Mouse (Mus musculus): ENCODE measurements around the gene Rapgef3. TPM values are rescaled to one million over a fixed set of nuclear protein-coding genes. Genes with fewer than 3 reads are reported as not detected.

The Rapgef3 gene
- polyA plus RNA-seq, 1 experiment from 2014 or later, result 10.9 TPM

DNA sequence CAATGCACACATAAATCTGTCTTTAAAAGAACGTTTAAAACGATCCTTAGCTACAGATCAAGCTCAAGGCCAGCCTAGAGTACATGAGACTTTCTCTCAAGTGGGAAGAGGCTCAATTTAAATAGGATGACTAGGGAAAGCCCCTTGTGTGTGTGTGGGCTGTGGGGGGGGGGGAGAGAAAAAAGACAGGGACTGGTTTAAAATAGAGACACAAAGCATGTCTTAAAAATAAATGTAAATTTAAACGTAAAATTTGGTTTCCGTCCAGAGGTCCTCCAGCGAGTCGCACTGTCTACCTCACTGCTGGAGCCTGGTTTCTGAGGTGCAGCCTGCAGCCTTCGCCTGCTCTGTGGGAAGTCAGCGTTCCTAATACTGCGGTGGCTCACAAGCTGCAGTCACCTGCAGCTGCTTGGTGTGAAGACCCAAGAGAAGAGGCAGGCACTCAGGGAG, 27.5 kb downstream of the Rapgef3 start:
- WGBS (ENCODE audit: missing documents), result 98% methylated on average over 9 of the region's 9 CpGs
- Histone ChIP-seq H3K79me2 (ENCODE audit: inconsistent target) (no peaks in the 10 kb centered on the region), H3K36me3 (ENCODE audit: inconsistent target) (no peaks in the 10 kb centered on the region), H3K4me3 (ENCODE audit: inconsistent target) (no peak overlapping the region), H3K27ac (no peak overlapping the region)

DNA sequence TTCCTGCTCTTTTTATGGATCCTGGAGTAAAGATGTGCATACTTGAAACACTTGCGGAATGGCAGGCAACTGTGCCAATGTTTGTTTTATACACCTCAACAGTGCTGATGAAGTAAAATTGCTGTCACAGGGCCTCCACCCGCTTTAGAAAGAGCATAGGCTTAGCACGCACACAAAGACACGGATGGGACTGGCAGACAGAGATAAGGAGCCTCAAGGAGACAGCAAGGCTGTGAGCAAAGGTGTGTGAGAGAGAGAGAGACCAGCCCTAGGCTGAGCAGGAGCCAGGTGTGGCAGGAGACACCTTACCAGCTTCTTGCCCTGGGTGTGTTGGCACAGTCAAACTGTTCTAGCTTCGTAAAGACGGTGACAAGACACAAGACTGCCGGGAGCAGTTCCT, 28.8 kb downstream of the Rapgef3 start:
- Histone ChIP-seq H3K27ac (no peak overlapping the region), H3K36me3 (ENCODE audit: inconsistent target) (no peaks in the 10 kb centered on the region), H3K4me3 (ENCODE audit: inconsistent target) (no peak overlapping the region), H3K79me2 (ENCODE audit: inconsistent target) (no peaks in the 10 kb centered on the region)
- WGBS (ENCODE audit: missing documents), result 97% methylated on average over 7 of the region's 7 CpGs

DNA sequence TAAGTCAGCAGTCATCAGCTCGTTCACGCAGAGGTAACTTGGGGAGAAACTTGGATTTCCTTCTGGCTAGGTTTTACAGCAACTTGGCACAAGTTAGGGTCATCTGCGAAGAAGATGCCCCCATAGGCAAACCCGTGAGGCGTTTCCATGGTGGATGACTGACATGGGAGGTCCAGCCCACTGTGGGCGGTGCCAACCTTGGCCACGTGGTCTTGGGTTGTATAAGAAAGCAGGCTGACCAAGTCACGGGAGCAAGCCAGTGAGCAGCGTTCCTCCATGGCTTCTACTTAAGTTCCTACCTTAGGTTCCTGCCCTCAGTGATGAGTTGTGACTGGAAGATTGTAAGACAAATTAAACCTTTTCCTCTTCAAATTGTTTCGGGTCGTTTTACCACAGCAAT, 35.8 kb downstream of the Rapgef3 start:
- Histone ChIP-seq H3K36me3 (ENCODE audit: inconsistent target) (no peaks in the 10 kb centered on the region), H3K79me2 (ENCODE audit: inconsistent target) (no peaks in the 10 kb centered on the region), H3K4me3 (ENCODE audit: inconsistent target) (no peak overlapping the region), H3K27ac (no peak overlapping the region)
- WGBS (ENCODE audit: missing documents), result 94% methylated on average over 11 of the region's 11 CpGs

DNA sequence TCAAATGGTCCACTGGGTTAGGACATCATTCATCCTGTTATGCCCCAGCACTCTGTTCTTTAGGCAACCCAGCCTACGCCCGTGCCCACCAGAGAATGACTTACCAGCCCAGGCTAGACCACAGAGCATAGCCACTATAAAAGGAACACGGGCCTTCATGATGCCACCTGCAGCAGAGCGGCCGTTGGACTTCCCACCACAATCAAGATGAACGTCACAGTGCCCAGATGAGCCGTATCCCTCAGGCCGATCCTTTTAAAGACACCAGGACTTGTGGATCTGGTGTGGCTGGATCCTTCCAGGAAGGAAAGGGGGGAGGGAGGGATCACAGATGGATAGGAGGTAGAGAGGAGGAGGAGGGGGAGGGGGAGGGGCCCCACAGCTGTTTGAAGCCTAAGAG, 36.7 kb downstream of the Rapgef3 start, which contains the start of gene Endou:
Endou (minus strand) TSS at position 229 of the 400 bp plus-strand sequence.
- no peaks in the 10 kb centered on the region for H3K79me2 ChIP-seq (ENCODE audit: inconsistent target)
- no peak within 1 kb of the TSS for H3K4me3 ChIP-seq (ENCODE audit: inconsistent target)
- H3K36me3 ChIP-seq (ENCODE audit: inconsistent target), result no peaks in the 10 kb centered on the region
- whole genome bisulfite sequencing (ENCODE audit: missing documents), result 72% methylated on average over 8 of the region's 8 CpGs
- H3K27ac ChIP-seq, result no peak within 1 kb of the TSS

DNA sequence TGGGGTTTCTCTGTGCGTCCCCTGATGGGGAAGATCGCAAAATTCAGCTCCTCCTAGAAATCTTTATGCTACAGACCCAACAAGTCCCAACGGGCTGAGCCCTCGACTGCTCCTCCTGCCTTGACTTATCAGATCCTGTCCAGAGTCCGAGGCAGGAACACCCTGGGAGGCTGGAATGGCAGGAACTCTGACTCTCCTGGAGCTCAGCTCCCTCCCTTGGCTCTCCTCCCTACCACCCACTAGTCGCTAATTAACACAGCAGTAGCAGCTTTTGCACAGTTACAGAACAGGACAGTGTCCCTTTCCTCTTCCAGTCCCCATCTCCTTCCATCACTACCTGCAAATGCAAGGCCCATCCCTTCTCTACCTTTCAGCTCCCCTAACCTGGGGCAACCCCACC, 37.4 kb downstream of the Rapgef3 start:
- Histone ChIP-seq H3K36me3 (ENCODE audit: inconsistent target) (no peaks in the 10 kb centered on the region), H3K79me2 (ENCODE audit: inconsistent target) (no peaks in the 10 kb centered on the region), H3K4me3 (ENCODE audit: inconsistent target) (no peak overlapping the region), H3K27ac (no peak overlapping the region)
- 89% methylated on average over 6 of the region's 6 CpGs for WGBS (ENCODE audit: missing documents)

DNA sequence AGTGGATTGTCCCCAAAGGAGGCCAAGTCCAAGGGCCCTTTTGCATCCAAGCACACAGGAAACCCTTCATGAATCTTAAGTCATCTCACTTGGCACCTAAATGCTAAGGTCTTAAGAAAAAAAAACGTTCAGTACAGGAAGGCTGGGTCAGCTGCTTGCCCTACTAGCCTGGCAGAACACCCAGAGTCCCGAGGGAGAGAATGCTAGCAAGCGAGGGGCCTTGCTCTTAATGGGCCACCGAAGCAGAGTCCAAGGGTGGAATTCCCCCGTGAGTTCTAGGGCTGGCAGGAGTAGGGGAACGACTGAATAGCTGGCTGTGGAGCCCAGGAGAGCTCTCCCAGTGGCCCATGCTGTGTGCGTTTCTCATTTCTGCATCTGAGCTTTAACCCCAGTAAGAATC, 39.0 kb downstream of the Rapgef3 start:
- H3K4me3 ChIP-seq (ENCODE audit: inconsistent target), result no peak overlapping the region
- H3K36me3 ChIP-seq (ENCODE audit: inconsistent target), result no peaks in the 10 kb centered on the region
- H3K79me2 ChIP-seq (ENCODE audit: inconsistent target), result no peaks in the 10 kb centered on the region
- H3K27ac ChIP-seq, result no peak overlapping the region
- WGBS (ENCODE audit: missing documents), result 63% methylated on average over 7 of the region's 7 CpGs

DNA sequence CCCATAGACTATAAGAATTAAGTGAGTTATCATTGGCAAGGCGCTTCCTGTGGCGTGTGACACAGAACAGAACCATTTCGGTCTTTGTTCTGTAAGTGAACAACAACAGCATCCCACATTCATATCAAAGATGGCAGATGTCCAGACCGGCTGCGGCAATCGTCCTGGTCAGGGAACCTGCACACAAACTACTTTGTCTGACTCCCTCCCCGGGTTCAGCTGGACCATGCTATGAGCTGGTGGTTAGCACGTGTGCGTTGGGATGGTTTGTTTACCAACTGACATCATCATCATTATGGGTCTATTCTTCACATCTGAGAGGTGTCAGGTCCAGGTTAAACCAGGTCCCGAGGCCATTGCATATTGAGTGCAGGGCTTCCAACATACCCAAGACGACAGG, 39.4 kb downstream of the Rapgef3 start:
- H3K36me3 ChIP-seq (ENCODE audit: inconsistent target), result no peaks in the 10 kb centered on the region
- 87% methylated on average over 10 of the region's 11 CpGs for WGBS (ENCODE audit: missing documents)
- H3K27ac ChIP-seq, result no peak overlapping the region
- no peaks in the 10 kb centered on the region for H3K79me2 ChIP-seq (ENCODE audit: inconsistent target)
- H3K4me3 ChIP-seq (ENCODE audit: inconsistent target), result no peak overlapping the region

DNA sequence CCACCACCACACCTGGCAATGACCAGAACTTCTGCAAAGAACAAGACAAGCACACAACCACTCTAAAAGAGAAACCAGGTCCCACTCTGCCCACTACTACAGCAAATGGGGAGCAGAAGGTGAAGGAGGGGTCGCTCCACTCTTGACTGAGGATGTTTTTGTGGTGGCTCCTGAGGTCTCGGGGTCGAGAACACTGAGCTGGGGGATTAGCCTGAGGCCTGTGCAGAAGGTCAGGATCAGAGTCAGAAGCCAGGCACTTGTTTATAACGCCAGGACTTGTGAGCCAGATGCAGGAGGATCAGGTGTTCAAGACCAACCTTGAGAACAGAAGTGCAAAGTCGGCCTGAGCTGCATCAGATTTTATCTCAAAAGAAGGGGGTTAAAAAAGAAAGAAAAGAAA, 40.3 kb downstream of the Rapgef3 start:
- 39% methylated on average over 5 of the region's 5 CpGs for WGBS (ENCODE audit: missing documents)
- Histone ChIP-seq H3K79me2 (ENCODE audit: inconsistent target) (no peaks in the 10 kb centered on the region), H3K4me3 (ENCODE audit: inconsistent target) (no peak overlapping the region), H3K36me3 (ENCODE audit: inconsistent target) (no peaks in the 10 kb centered on the region), H3K27ac (peak overlapping the region; percentile 22; the same call in 1 of the 2 replicates)

DNA sequence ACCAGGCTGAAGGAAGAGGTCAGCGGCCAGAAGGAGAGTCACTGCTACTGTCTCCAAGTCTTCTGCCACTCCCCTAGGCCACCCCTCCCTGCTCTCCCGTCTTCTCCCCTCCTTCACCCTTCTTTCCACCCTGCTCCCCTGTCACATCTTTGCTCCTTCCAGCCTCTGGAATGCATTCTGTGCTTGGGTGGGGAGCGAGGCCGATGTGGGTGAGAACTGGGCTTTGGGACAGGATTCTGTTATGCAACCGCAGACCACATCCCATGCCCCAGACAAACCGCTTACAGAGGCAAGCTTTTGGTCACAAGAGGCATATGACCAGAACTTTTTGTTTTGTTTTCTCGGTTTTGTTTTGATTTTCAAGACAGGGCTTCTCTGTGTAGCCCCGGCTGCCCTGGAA, 40.7 kb downstream of the Rapgef3 start:
- H3K36me3 ChIP-seq (ENCODE audit: inconsistent target), result no peaks in the 10 kb centered on the region
- WGBS (ENCODE audit: missing documents), result 6% methylated on average over 8 of the region's 8 CpGs
- H3K79me2 ChIP-seq (ENCODE audit: inconsistent target), result no peaks in the 10 kb centered on the region
- H3K27ac ChIP-seq, result peak overlapping the region; percentile 22; the same call in 1 of the 2 replicates
- H3K4me3 ChIP-seq (ENCODE audit: inconsistent target), result no peak overlapping the region

DNA sequence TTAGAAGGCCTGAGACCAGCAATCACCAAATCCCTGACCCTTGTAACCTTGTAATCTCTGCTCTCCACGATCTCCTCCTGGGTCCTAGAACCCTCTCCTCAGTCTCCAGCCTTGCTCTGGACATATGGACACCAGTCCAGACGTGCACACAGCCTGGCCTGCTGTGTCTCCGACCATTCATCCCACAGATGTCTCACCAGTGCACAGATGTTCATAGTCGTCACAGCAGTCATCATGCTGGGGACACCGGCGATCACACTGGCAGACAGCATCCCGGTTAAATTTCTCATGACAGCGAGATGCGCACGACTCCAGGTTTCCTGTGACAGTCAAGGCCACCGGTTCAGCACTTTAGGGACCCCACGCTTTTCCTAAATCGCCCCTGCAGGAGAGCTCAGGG, 41.5 kb downstream of the Rapgef3 start:
- 88% methylated on average over 13 of the region's 13 CpGs for WGBS (ENCODE audit: missing documents)
- Histone ChIP-seq H3K79me2 (ENCODE audit: inconsistent target) (no peaks in the 10 kb centered on the region), H3K27ac (no peak overlapping the region), H3K36me3 (ENCODE audit: inconsistent target) (no peaks in the 10 kb centered on the region), H3K4me3 (ENCODE audit: inconsistent target) (no peak overlapping the region)

DNA sequence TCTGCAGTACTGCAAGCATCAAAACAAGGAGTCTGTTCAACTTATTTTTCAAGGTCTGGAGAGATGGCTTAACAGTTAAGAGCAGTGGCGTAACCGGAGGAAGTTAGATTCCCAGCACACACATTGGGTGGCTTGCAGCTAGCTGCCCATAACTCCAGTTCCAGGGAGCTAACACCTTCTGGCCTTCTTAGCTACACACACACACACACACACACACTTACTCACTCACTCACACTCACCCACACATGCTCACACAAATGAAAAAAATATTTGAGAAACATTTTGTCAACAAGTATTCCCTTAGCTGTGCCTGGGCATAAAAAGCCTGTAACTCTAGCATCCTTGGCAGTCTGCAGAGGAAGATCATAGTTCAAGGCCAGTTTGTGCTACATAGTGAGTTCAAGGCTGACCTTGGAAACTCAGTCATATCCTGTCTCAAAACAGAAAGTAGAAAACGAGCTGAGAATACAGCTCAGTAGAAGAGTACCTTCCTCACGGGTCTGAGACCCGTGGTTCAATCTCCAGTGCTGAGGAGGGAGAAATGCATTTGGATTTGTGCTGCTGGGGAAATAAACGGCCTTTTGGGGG, 42.5 kb downstream of the Rapgef3 start:
- H3K4me3 ChIP-seq (ENCODE audit: inconsistent target), result no peak overlapping the region
- H3K27ac ChIP-seq, result no peak overlapping the region
- WGBS (ENCODE audit: missing documents), result 44% methylated on average over 6 of the region's 6 CpGs
- H3K79me2 ChIP-seq (ENCODE audit: inconsistent target), result no peaks in the 10 kb centered on the region
- H3K36me3 ChIP-seq (ENCODE audit: inconsistent target), result no peaks in the 10 kb centered on the region

DNA sequence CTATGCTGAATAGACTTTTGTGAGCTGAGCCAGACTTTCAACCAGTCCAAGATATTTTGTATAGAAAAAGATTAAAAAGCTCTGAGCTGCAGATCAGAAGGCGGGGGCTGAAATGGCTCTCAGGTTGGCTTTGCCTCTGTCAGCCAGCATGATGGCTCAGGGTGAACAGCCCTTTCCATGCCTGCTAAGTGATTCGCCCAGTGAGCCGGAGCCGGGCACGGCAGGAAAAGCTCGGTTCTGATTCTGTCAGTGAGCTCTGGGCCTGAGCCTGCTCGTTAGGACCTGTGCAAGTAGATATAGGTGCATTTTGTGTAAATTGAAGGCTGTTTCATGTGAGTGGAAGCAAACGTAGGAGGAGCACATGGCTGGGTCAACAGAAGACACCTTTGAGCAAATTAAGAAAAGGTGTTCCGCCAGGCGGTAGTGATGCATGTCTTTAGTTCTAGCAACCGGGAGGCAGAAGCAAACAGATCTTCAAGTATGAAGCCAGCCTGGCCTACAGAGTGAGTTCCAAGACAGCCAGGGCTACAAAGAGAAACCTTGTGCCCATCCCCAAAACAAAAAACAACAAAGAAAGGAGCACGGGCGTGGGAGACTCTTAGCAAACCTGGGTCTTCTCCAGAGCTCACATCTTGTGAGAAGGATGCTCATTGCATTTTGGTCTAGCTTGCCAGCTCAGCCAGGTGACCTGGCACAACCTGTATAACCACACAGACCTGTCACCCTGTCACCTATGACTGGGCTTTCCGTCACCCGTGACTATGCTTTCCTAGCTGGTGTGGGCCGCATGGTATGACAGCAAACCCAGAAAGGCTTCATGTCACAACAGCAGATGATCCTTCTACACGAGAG, 43.2 kb downstream of the Rapgef3 start:
- WGBS (ENCODE audit: missing documents), result 83% methylated on average over 17 of the region's 17 CpGs
- H3K36me3 ChIP-seq (ENCODE audit: inconsistent target), result no peaks in the 10 kb centered on the region
- H3K27ac ChIP-seq, result no peak overlapping the region

DNA sequence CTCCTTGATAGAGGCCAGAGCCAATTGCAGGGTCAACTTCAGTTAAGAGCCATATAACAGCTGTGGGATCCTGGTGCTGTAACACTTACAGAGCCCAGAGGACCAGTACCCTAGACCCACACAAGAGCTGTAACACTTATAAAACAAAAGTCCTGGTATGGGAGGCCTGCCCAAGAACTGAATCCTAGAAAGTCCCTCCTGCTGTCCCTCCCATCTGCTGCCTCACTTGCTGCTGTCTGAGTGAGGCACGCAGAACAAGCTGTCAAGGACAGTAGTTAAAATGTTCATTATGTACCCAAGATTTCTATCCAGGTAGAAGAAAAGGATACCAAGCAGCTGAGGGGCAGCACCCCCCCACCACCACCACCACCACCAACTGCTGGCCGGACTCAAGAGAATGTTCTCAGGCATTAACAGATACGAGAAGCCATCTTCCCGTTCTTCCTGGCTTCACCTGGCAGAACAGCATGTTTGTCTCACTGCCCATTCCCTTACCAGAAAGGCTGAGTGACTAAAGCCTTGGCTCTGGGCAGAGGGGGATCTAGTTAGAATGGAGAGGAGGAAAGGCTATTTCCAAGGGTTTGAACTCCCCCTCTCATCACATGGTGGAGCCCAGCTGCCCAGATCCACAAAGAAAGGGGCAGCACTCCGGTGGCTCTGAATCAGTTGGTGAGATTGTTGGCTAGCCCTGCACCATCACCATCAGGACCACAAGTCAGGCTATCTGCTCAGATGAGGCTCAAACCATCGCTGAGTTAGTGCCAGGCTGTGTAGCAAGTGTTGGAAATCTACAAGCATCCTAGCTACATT, 44.0 kb downstream of the Rapgef3 start:
- Histone ChIP-seq H3K4me3 (ENCODE audit: inconsistent target) (no peak overlapping the region), H3K36me3 (ENCODE audit: inconsistent target) (no peaks in the 10 kb centered on the region), H3K27ac (no peak overlapping the region), H3K79me2 (ENCODE audit: inconsistent target) (no peaks in the 10 kb centered on the region)
- WGBS (ENCODE audit: missing documents), result 96% methylated on average over 6 of the region's 6 CpGs

More for the DNA sequence above, 43.2 kb downstream of the Rapgef3 start:
- no peak overlapping the region for H3K4me3 ChIP-seq (ENCODE audit: inconsistent target)
- no peaks in the 10 kb centered on the region for H3K79me2 ChIP-seq (ENCODE audit: inconsistent target)

DNA sequence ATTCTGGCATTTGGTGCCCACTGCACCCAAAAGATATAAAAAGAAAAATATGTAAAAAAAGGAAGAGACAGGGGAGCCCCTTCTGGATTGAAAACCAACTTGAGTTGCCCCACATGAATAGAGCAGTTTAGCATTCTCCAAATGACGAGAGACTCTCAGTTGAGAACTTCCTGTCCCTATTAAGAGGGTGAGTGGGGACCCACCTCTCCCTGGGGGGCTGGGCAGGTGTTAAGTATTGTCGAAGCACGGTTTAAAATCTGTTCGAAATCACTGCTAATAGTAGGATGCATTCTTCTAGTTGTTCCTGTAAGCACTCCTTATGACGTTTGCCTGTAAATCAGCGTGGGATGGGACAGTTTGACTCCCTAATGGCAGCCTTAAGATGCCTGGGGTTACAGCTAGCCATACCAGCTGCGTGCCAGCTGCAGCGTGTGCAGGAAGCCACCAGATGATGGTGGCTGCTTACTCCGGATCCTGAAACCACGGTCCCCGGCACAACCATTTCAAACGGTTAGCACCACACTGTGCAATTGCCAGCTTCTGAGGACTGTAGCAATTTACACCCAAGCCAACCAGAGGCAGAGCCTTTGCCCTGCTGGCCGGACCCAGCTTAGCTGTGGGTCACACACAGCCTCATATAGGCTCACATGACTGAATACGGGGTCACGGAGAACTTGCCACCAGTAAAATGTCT, 46.6 kb downstream of the Rapgef3 start:
- WGBS (ENCODE audit: missing documents), result 15% methylated on average over 15 of the region's 15 CpGs
- Histone ChIP-seq H3K79me2 (ENCODE audit: inconsistent target) (no peaks in the 10 kb centered on the region), H3K27ac (no peak overlapping the region), H3K4me3 (ENCODE audit: inconsistent target) (no peak overlapping the region), H3K36me3 (ENCODE audit: inconsistent target) (no peaks in the 10 kb centered on the region)
